Mouse (Mus musculus) urinary bladder, adult 2 months (tissue): Measurements from ENCODE around the gene Cks1b. TPM values are rescaled to one million over a fixed set of nuclear protein-coding genes. Genes with fewer than 3 reads are reported as not detected.

Experiments
- DNase-seq: peaks from one replicate; pipeline ENCODE4 v3.0.0; 2022; ENCODE audit warnings: low spot score
- polyA plus RNA-seq: library from polyadenylated mRNA; depleted of rRNA; stranded (reverse); fragments of >200 nt; gene quantifications from 2 replicates; pipeline ENCODE4 v1.2.3, GENCODE M21; 2012

Cks1b gene
- polyA plus RNA-seq, 1 experiment = 29.6 TPM

DNA sequence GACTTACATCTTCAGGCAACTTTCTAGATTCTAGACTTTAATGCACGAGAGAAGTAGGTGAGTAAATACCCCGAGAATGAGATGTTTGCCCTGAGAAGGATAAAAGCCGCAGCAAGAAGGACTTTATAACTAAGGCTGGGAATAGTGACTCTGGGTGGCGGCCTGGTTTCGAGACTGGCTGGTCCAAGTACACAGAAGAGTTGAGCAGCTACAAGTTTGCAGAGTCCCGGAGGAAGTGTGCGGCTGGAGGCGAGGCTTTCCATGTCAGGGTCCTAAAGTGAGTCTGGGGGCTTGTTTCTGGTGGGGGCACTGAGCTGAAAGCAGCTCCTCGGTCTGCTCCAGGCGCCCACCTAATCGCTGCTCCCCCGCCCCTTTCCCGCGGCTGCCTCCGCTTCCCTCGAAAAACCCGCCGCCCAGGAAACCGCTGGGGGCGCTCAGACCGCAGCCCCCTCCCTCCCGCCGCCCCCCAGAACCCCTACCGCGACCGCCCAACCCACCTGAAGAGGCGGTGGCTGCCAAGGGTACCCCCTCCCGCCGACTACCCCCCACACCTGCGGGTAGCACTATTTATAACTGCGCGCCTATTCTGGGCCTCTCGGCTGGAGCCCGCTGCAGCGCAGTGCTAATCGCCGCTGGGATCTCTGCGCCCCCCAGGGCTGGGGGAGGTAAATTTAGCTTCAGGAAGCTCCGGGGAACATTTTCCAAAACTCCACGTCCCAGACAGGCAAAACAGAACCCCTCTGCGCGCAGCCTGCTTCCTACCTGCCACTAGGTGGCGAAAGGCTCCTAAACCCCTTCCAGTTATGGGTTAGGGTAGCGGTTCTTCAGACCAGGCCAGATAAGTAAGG, 22.2 kb downstream of the Cks1b start:
- peak; percentile 41 for DNase-seq

GRCm38 (mm10) chr3:89395419-89395805, 22.8 kb downstream of the Cks1b start:
- DNase-seq = no peak

DNA sequence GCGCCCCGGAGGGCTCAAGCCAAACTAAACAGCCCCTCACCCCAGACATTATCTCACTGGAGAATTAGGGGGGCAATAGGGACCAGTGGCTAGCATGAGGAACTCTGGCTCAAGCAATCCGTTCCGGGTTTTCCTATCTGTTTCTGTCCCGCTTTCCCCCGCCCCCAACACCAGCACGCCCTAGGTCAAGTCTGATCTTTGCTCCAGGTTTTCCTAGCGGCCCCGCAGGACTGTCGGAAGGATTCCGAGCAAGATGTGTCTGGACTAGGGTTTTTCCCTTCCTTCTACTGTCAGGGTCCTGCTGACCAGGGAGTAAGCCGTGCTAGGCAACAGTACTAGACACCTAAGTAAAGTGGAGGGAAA, 23.3 kb downstream of the Cks1b start:
- DNase-seq = peak; percentile 60

DNA sequence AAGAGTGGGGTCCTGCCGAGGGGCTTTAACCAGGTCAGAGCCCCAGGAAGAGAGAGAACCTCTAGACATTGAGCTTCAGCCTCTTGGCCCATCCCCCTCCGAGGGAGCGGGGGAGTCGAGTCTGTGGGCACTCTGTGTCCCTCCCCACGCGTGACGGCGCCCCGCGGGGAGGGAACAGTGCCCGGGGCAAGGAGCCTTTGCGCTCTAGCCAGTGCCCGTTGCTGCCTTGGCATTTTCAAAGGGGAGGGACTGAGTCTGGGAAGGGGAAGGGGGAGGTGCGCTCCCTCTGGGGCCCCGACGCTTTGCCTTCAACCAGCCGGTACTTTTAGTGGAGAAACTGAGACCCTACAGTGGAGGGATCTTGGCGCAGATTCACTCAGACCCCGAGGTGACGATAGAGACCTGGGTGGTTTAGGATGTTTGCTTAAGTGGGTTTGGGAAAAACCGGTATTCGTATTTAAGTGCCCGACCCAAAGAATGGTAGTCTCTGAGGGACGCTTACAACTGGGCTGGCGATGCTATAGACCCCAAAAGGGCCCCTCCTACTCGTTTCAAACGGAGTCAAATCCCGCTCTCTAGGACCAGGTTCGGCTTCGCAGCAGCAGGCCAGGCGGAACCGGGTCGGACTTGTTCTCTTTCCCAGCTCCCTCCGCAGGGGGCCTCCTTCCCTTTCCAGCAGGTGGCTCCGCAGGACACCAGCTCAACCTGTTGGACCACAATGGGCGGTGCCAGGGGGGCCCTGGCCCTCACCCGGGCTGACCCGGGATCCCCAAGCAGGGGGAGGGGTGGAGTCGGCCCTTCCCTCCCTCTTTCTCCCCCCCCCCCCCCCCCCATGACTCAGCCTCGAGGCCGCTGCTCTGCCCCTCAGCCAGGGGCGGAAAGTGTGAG, 23.9 kb downstream of the Cks1b start, which contains the start of gene Zbtb7b:
TSS of gene Zbtb7b (minus strand) at position 771 of the 888 bp plus-strand sequence.
- DNase-seq = peak; percentile 82

- DNase-seq = peak; percentile 94
Observed at GRCm38 (mm10) chr3:89393605-89394004, 24.6 kb downstream of the Cks1b start.

- DNase-seq = peak; percentile 55
Observed at GRCm38 (mm10) chr3:89392871-89393311, 25.3 kb downstream of the Cks1b start.

- peak; percentile 70 for DNase-seq
Observed at GRCm38 (mm10) chr3:89391663-89392511, 26.3 kb downstream of the Cks1b start.

GRCm38 (mm10) chr3:89390699-89391662, 27.2 kb downstream of the Cks1b start:
- DNase-seq = peak; percentile 48

- DNase-seq = peak; percentile 51
Observed at GRCm38 (mm10) chr3:89390111-89390515, 28.1 kb downstream of the Cks1b start.

- no peak for DNase-seq
Observed at GRCm38 (mm10) chr3:89388901-89389740, 29.1 kb downstream of the Cks1b start.

DNA sequence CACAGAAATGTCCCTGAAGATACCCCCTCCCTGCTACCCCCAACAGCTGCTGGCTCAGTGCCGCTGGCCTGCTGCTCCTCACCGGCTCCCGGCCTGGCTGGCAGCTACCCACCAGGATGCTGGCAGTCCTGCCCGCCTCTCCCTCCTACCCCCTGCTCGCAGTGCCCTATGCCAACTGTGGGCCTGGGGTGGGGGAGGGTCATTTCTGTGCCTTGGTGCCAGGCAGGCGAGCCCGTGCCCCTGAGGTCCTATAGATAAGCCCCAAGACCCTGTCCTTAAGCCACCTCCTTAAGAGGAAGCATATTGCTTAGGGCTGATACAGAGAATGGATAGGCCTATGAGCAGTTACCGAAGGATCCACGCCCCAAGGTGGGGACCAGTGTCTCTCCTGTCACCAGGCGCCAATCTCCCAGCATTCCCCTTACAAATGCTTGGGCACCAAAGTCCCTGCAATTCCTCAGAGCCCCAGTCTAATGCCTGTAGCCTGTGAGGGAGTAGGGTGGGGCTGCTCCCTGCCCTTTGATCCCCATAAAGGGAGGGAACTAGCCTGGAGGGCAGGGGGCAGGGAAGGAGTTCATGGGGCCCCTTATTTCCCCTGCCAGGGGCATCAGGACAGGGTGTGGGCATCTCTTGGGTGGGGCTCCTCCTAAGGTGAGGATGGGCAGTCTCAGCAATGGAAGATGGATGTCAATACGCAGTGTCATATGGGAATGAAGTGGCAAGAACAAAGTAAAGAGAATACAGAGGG, 29.9 kb downstream of the Cks1b start:
- DNase-seq = peak; percentile 48

- peak; percentile 47 for DNase-seq
Observed at GRCm38 (mm10) chr3:89387632-89388031, 30.6 kb downstream of the Cks1b start.

DNA sequence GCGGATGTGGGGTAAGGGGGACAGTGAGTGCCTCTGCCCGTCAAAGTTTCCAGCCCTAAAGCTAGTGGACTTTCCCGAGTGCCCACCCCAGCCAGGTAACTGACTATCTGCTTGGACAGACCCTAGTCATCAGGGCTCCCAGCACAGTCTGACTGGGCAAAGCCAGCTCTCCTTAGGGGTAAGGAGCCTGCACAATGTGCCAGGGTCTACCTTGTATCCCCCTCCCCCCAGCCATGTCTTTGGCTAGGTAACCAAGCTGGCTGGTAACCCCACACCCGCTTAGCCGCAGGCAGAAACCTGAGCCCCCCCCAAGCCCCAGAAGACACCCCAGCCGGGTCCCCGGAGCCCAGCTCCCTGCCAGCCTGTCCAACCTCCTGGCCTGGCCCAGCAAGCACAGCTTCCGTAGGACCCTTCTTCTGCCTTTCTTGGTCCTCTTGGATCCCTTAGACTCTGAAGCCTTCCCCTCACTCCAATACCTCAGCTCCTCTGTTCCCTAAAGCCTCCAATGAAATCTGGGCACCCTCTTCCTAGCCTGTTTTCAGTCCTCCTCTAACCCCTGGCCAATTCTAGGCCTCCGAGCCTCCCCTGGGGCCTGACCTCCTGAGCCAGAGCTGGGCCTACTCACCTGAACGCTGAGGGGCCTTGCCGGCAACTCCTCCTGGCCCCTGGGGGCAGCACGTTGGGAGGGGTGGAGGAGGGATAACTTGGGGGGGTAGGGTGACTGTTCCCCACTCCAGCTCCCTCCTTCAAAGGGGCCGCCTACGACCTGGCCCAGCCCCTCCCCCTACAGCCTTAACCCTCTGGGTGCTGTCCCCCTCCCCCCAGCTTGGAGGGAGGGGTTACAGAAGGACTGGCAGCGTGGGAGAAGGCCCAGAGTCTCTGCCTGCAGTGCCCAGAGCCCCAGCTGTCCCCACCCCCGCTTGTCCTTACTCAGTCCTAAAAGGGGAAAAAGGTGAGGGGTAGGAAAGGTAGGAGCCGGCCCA, 31.5 kb downstream of the Cks1b start:
- DNase-seq = no peak

DNA sequence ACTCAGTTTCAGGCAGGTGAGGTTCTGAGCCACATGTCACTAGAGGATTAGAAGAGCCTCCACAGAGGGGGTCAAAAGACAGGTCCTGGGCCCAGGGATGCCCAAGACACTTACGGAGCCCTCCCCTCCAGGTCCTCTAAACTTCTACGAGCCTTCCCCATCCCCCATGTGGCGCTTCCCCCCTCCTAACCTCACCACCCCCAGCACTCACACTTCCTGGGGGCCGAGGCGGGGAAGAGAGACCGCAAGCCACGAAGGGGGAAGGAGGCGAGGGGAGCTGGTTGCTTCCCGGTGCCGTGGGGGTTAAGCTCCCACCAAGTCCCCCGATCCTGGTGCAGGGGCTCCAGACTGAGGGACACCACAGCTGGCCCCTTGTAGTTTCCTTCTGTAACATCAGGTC, 32.7 kb downstream of the Cks1b start:
- no peak for DNase-seq

DNA sequence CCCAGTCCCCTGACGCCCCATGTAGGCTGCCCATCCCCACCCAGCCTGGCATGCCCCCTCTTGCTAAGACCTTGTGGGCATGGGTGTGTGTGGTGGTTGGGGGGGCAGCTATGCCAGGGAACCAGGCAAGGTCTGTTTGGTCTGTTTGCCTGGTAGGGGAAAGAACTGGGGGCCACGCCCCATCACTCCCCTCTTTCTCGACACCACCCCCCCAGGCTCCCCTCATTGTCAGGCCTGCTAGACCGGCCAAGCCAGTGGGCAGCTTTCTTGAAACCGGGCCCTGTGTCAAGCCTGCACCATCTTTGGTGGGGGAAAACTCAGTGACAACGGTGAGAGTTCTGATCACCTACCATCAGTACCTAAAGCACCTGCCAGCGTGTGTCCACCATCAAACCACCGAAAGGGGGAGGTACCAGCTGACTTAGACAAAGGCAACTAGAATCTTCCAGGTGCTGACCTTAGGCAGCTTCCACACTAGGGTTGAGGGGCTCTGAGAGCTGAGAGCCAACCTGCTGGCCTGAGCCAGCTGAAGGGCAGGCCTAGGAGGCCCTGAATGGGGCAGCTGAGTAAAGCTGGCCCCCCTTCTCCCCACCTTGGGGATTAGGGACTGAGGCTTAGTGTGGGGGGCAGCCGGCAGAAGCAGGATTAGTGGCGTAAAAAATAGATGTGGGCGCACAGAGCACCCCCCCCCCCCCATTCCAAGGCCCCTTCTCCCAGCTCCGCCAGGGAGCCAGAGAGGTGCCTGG, 33.7 kb downstream of the Cks1b start:
- DNase-seq = peak; percentile 54

- no peak for DNase-seq
Observed at GRCm38 (mm10) chr3:89383651-89384255, 34.4 kb downstream of the Cks1b start.
